Mouse (Mus musculus) olfactory bulb, adult 2 months (tissue): ENCODE data around the gene Rab28.

ENCODE experiments used
- CTCF ChIP-seq: fragments of 200-500 bp; IDR thresholded peaks from 2 replicates; pipeline ENCODE4 v1.5.1; 2012; ENCODE audit warnings: low read depth, mild to moderate bottlenecking, low read length, moderate library complexity; ENCODE audit not compliant: insufficient read depth
- POLR2A ChIP-seq: fragments of 200-500 bp; IDR thresholded peaks from 2 replicates; pipeline ENCODE4 v1.6.1; 2012; ENCODE audit warnings: mild to moderate bottlenecking, low read depth, low read length, moderate library complexity; ENCODE audit not compliant: insufficient read depth

GRCm38 (mm10) chr5:41725573-41725972 is 17.6 kb upstream of the Rab28 start:
- TF ChIP-seq CTCF = no peak
- no peak for TF ChIP-seq POLR2A
